Mouse (Mus musculus) frontal cortex, adult (tissue): ENCODE data around the gene Pla2g4a.
"Not testable (repeated sequence)": the region's sequence is repeated elsewhere in the genome, so short reads cannot be mapped to it uniquely, and the experiment has no call there.

ENCODE experiments used
- ATAC-seq: cut with Nextera tagmentation; 2 replicates; pipeline ENCODE4 v1.9.2; 2017; ENCODE audit warnings: mild to moderate bottlenecking, moderate library complexity, mixed read lengths; ENCODE audit not compliant: low TSS enrichment

Pla2g4a gene

GRCm38 (mm10) chr1:149937825-149938224 is 23.3 kb downstream of the Pla2g4a start:
- no peak for ATAC-seq

GRCm38 (mm10) chr1:149929140-149929539 is 31.9 kb downstream of the Pla2g4a start:
- ATAC-seq, result no peak

DNA sequence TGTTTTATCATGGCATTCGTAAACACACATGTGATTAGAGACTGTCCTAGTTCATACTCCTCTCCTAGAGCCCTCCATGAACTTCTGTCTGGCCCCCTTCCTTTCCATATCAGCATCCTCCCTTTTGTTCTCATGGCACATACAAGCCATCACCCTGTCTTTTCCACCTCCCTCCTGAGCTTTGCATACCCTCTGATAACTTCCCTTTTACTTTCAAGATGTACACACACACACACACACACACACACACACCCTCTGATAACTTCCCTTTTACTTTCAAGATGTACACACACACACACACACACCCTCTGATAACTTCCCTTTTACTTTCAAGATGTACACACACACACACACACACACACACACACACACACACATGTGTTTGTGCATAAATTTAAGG is 37.4 kb downstream of the Pla2g4a start:
- ATAC-seq, result not testable (repeated sequence)

- ATAC-seq, result no peak
Observed at GRCm38 (mm10) chr1:149922219-149922618, 38.9 kb downstream of the Pla2g4a start.

GRCm38 (mm10) chr1:149921325-149921724 is 39.8 kb downstream of the Pla2g4a start:
- no peak for ATAC-seq

GRCm38 (mm10) chr1:149919301-149919700 is 41.8 kb downstream of the Pla2g4a start:
- peak; percentile 57 for ATAC-seq

DNA sequence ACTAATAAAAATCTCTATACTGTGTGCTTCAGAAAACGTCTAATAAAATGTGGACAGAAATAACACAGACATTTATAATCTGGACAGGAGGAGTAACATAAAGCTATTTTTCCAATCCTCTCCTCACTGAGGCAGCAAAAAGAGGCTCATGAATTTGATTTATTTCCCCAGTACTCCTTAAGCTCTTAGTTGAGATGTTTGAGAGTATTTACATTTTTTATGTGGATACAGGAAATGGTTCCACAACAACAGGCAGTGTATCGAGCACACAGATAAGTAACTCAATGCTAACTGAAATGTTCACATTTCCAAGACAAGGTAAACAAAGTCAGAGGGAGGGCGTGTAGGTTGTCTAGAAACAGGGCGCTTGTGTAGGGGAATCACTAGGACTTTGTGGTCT is 48.1 kb downstream of the Pla2g4a start:
- no peak for ATAC-seq

DNA sequence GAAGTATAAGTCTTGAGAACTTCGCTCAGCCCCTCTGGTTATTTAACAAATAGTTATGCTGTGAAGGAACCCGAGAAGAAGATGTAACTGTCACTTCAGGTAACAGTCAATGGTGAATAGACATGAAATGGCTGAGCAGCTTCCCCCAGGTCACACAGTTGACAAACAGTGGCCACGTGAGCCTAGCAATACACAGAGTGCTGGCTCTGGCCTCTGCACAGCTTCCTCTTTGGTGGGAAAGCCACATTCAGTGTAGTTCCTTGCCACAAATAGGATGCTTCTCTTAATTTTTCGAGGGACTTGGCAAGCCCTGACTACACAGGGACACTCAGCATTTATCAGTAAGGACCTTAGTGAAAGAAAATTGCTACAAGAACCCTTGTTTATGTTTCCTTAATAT is 50.0 kb downstream of the Pla2g4a start:
- ATAC-seq, result no peak

DNA sequence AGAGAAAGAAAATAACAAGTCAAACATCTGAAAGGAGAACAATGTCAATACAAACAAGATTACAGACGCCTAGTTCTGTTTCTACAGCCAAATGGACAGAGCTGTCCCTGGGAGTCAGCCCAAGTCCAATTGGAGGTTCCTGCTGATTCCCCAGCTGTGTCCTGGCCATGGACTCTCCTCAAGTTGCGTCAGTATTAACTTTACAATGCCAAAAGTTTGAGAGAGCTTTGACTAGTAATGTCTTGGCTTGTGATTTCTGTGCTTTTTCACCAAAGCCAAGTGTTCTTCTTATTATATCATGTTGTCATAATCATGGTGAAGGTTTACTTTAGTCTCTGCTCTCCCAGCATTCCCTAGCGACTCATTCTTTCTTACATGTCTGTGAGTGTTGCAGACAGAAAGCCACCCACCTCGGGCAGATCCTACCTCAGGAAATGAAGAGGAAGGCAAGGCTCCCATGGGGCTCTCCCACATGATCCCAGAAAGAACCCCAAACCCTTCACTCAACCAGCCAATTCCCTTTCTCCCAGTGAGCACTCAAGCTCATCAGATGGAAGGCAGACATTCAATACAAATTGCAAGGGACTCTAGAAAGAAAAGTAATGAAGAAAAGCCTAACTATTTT is 63.0 kb downstream of the Pla2g4a start:
- ATAC-seq, result peak; percentile 19; the same call in 1 of the 2 replicates

- ATAC-seq, result no peak
Observed at GRCm38 (mm10) chr1:149896590-149896989, 64.5 kb downstream of the Pla2g4a start.

DNA sequence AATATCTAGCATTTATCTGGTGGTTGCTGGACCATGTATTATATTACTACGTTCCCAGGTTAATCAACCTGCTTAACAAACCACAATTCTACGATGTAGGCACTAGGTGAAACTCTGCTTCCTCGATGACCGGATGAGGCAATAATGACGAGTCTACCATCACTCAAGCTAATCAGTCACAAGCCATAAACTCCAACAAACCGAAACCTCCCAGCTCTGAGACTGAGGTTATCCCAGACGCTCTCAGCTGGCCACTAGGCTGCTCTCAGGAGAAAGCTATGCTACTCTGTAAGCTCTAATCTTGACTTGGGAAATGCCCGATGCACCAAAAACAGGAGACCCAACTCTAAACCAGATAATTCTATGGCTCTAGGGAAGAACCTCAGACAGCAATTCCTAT is 66.2 kb downstream of the Pla2g4a start:
- ATAC-seq, result no peak

- peak; percentile 68 for ATAC-seq
Observed at GRCm38 (mm10) chr1:149893903-149894302, 67.2 kb downstream of the Pla2g4a start.

GRCm38 (mm10) chr1:149891057-149891456 is 70.0 kb downstream of the Pla2g4a start:
- ATAC-seq, result peak; percentile 50

DNA sequence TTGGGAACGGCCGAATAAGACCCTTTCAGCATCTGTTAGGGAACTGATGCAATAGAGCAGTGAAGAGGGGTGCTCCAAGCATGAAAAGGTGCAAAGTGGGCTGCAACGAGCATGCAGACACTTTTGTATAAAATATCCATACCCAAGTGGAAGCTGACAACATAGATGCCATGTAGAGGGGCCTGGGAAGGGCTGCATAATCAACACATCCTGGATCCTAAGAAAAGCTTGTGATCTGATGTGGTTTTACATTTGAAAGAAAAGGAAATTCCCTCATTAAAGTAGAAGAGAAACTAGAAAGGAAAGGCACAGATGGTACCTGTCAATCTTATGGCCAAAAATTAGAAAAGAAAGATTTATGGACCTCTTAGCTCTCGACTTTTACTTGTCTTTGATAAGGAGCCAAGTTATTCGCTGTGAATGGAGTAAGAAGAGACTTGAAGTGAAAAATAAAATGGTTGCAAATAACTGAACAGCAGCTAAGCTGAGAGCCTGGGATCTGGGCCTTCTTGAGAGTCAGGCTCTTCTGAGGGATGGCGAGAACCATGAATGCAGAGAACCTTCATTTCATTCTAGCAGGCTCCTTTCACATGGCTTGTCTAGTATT is 78.6 kb downstream of the Pla2g4a start:
- ATAC-seq, result peak; percentile 91

DNA sequence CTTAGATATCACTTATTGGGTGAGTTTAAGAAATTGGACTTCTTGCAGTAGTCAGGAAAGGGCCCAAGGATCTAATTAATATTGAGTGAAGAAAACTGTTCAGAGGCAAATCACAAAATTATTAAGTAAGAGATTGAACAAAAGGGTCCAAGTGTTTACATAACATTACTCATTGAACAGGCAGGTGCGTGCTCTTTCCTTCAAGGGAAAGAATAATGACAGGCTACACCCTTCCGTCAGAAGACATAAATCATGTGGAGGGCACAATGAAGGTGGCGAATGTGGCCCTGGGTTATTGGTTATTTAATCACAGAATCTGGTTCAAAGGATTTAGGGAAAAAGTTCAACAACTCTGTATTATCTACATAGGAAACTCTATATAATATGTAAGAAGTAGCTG is 82.9 kb downstream of the Pla2g4a start:
- no peak for ATAC-seq

- ATAC-seq, result peak; percentile 97
Observed at GRCm38 (mm10) chr1:149876502-149876901, 84.6 kb downstream of the Pla2g4a start.

DNA sequence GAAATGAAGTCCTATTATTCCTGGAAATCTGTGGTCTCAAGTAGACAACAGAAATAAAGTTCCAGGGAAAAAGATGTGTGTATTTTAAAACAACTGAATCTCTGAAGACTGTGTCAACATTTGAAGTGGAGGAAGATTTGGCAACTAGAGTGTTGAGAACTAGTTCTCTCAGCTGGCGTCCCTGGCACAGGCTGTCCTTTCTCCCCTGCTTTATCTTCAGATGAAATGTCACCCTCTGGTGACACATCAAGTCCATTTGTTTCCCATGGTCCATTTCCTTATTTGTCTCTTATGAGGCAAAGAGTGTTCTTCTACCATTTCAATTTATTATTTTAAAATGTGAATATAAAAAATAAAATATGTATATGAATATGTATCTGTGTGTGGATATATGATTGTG is 89.5 kb downstream of the Pla2g4a start:
- ATAC-seq, result peak; percentile 59

DNA sequence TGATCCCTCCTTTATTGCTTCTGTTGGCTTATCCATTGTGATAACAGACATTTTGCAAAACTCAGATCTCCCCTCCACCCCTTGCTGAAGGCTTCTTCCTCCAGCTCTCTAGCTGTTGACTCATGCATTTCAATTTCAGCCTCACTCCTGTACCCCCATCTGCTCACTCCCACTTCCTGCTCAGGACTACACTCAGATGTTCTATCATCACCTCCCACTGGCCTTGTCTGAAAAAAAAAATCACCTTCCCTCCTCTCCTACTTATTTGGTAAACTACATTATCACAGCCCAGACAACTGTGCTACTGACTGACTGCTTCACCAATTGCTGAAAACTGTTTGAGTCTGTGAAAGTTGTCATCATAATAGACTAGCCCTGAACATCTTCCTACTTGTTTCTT is 93.8 kb downstream of the Pla2g4a start:
- ATAC-seq, result peak; percentile 86

DNA sequence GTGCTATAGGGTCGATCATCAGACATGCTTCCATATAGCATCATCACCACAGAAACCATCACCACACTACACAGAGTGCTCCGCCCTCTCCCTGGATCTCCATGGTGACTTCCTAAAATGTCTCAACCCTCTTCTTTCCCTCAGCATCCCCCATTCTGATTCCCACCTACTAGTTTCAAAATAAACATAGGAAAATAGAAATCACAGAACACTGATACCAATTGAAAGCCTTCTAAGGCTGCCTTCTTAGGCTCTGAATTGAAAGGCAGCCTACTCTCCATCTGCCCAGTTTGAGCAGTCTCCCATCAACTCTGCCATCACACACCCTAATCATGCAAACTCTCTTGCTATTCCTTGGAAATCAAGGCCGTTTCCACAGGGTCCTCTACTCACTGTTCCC is 94.9 kb downstream of the Pla2g4a start:
- peak; percentile 52 for ATAC-seq

- ATAC-seq, result no peak
Observed at GRCm38 (mm10) chr1:149862801-149863200, 98.3 kb downstream of the Pla2g4a start.

DNA sequence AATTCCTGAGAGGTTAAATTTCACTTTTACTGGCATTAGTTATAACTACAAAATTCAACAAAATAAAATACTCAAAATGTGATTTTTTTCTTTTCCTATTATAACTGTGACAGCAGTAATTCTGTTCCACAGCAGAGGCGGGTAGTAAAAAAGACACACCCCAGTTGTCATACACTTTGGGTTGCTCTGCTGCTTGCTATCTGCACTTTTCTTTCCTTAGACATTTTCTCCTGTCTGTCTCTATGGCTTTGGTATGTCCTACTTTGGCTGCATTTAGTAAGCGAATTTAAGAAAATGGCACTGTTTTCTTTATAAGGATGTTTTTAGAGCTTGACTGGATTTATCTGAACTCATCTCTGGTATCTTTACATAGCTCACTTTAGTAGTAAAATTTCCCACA is 98.9 kb downstream of the Pla2g4a start:
- ATAC-seq, result peak; percentile 74

GRCm38 (mm10) chr1:149861543-149861942 is 99.5 kb downstream of the Pla2g4a start:
- ATAC-seq, result peak; percentile 11

DNA sequence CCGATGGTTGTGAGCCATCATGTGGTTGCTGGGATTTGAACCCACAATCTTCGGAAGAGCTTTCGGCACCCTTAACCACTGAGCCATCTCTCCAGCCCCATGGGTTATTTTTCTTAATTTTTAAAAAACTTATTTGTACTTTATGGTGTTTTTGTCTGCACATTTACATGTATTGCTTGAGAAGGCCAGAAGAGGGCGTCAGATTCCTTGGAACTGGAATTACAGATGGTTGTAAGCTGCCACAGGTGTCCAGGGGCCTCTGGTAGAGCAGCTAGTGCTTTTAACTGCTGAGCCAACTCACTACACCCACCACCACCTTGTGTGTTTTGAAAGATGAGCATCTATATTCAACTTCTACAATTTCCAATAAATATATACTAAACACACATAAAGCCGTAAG is 102.4 kb downstream of the Pla2g4a start:
- ATAC-seq, result no peak

GRCm38 (mm10) chr1:149856720-149857119 is 104.4 kb downstream of the Pla2g4a start:
- peak; percentile 94 for ATAC-seq
